Mouse (Mus musculus): ENCODE measurements around the gene Matn4. TPM values are rescaled to one million over a fixed set of nuclear protein-coding genes. Genes with fewer than 3 reads are reported as not detected.

Gene Matn4
- 50.5 and 78.0 TPM in 2 replicates for polyA plus RNA-seq (2016; fragmentation: Nextera tagmentation; extraction: Ambion mirVana)

DNA sequence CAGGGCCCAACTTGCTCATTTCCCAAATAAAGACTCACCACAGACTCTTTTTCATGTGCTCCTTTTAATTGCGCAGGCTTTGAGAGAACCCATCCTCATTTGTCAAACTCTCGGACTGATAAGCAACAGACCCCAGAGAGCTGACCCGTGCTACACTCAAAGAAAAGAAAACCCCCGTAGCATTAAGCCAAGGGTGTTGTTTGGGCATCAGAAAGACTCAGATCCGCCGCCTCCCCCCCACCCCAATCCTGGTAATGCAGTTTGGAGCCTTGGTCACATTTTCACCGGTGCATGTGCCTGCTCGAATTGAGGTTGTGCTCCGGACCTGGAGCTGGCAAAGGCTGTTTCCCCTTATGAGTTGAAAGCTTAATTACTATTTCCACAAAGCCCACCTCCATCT is at the start of gene Matn4:
TSS of gene Matn4 (minus strand) at position 101 of the 400 bp plus-strand sequence.
- H3K9ac ChIP-seq (replicated peaks): peak within 1 kb of the TSS; percentile 57
- peak within 1 kb of the TSS; percentile 72 for H3K4me2 ChIP-seq
- no peaks in the 10 kb centered on the region for H3K36me3 ChIP-seq
- peaks cover 98% of the 10 kb centered on the region for H3K27me3 ChIP-seq
- no peak for ATAC-seq (ENCODE audit: insufficient number of reproducible peaks, insufficient read depth, low FRiP score, low TSS enrichment, low read depth)
- H3K4me3 ChIP-seq (replicated peaks): peak within 1 kb of the TSS; percentile 46
- peaks cover 40% of the 10 kb centered on the region for H3K4me1 ChIP-seq (replicated peaks)
- H3K9me3 ChIP-seq: 0 out of 2 replicates have a peak, but pooled peaks cover 2% of the 10 kb centered on the region
- WGBS: 4% methylated on average over 9 of the region's 9 CpGs
- peak within 1 kb of the TSS; percentile 70 for H3K27ac ChIP-seq

DNA sequence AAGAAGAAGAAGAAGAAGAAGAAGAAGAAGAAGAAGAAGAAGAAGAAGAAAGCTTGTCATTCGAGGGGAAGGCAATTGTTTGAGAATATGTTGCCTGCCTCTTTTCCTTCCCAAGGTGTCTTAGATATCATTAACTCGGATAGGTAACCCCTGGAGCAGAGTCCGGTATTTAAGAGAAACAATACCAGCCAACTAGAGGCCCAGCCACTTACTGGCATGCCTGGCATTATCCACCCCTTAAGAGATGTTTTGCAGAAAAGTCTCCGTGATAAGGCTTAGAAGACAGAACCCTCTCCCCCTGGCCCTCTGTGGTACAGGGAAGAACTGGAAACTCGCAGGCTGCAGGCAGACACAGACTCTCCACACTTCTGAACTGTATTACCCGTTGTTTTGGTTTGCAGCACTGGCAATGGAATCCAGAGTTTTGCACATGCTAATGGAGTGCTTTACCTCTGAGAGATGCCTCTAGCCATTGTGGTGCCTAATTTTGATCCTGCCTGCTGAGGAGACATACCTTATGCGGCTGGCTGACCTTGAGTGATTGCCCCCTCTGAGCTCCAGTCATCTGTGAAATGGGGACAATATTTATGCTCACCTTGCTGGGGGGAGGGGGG is 49.0 kb upstream of the Matn4 start:
- Histone ChIP-seq H3K27ac (no peak overlapping the region), H3K4me1 (replicated peaks) (peaks cover 31% of the 10 kb centered on the region), H3K36me3 (no peaks in the 10 kb centered on the region), H3K9ac (replicated peaks) (no peak overlapping the region), H3K4me2 (no peak overlapping the region), H3K9me3 (no peaks in the 10 kb centered on the region), H3K27me3 (no peaks in the 10 kb centered on the region), H3K4me3 (replicated peaks) (no peak overlapping the region)
- WGBS: 67% methylated on average over 7 of the region's 7 CpGs
- ATAC-seq (ENCODE audit: insufficient number of reproducible peaks, insufficient read depth, low FRiP score, low TSS enrichment, low read depth): no peak

DNA sequence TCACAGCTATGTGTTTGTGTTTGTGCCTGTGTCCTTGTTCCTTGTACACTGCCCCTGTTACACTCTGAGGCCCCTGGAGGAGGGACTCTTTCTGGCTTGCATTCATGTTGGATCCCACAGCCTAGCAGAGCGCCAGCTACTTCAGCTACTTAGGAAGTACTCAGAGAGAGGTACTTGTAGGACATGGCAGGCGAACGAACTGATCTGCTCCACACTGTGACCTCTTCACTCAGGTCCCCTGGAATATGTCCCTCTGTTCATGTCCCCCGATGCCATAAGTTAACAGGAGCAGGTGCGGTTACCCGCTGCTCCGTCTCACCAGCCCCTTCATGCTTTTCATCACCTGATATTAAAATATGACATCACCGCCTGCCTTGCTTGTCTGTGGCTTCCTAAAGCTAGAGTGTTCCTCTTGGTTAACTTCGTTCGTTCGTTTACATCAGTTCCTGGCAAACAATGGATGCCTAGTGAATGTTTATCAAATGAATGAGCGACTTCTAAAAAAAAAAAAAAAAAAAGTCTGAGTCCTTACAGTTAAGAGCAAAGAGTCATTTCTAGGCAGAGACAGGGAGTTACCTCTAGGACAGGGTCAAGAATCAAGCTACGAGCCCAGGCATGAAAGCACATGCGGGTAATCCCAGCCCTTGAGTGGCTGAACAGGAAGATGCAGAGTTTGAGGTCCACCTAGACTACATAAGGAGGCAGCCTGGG is 48.2 kb upstream of the Matn4 start:
- no peak overlapping the region for H3K4me3 ChIP-seq (replicated peaks)
- WGBS: 78% methylated on average over 14 of the region's 14 CpGs
- H3K4me2 ChIP-seq: no peak overlapping the region
- H3K27ac ChIP-seq: no peak overlapping the region
- H3K36me3 ChIP-seq: no peaks in the 10 kb centered on the region
- H3K27me3 ChIP-seq: no peaks in the 10 kb centered on the region
- H3K9ac ChIP-seq (replicated peaks): no peak overlapping the region
- H3K4me1 ChIP-seq (replicated peaks): peaks cover 31% of the 10 kb centered on the region
- no peaks in the 10 kb centered on the region for H3K9me3 ChIP-seq
- ATAC-seq (ENCODE audit: insufficient number of reproducible peaks, insufficient read depth, low FRiP score, low TSS enrichment, low read depth): no peak

DNA sequence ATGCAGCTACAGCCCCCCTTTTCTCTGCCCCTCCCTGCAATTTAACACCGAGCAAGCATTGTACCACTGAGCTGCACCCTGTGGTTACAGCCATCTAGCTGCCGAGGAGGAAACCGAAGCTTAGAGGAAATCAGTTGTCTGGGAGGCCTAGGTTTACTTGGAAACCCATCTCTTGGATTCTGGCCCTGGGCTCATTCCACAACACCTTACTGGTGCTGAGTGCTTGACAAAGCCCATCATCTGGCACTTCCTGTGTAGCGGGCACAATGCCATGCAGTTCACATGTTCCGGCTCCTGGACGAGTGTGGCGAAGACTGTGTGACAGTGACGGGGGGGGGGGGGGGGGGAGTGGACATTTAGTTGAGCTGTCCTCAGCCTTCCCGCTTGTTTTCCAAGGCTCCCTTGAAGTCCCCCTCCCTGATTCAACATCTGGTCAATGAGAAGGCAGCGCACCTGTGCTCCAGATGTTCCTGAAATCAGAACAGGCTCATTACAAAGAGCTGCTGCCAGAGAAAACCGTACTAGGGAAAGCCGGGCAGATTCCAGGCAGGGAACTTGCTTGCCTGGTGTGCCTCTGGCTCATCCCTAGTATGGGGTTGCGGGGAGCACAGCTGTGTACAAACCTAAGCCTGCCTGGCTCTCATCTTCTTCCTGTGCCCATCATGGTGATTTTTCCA is 47.2 kb upstream of the Matn4 start:
- no peaks in the 10 kb centered on the region for H3K9me3 ChIP-seq
- H3K36me3 ChIP-seq: no peaks in the 10 kb centered on the region
- no peak overlapping the region; the same call in 1 of the 2 replicates for H3K9ac ChIP-seq (replicated peaks)
- no peak overlapping the region for H3K4me3 ChIP-seq (replicated peaks)
- peak overlapping the region; percentile 69 for H3K27ac ChIP-seq
- peak; percentile 56; the same call in 1 of the 2 replicates for ATAC-seq (ENCODE audit: insufficient number of reproducible peaks, insufficient read depth, low FRiP score, low TSS enrichment, low read depth)
- H3K4me1 ChIP-seq (replicated peaks): peaks cover 30% of the 10 kb centered on the region
- no peaks in the 10 kb centered on the region for H3K27me3 ChIP-seq
- 15% methylated on average over 12 of the region's 13 CpGs for whole genome bisulfite sequencing
- H3K4me2 ChIP-seq: peak overlapping the region; percentile 23

DNA sequence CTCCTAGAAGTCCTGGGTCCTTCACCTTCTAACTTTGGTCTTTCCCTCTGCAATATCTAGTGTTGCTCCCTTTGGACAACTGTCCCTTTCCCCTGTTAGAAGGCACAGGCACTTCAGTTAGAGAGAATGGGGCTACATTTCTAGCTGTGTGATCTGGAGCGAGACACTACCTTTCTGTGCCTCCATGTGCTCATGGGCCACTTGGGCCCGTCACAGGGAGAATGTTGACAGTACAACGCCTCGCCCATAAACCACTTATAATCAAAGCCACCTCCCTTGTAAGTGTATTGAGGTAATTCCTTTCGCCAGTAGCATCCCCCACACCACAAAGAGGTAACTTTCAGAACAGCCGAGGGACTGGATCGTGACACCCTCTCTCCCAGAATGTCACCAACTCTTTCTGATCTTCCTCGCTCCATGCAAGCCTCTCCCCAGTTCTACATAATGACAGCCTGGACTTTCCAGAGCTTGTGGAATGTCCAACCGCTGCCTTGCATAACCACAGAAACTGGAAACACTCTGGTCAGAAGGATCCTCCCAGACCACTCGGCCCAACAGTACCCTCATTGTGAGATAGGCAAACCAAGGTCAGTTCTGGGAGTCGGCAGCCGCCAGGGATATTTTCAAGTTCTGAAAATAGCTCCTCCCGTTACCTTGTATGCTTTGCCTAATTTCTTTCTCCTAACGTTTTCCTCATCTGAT is 44.5 kb upstream of the Matn4 start:
- no peak overlapping the region for H3K4me2 ChIP-seq
- no peak overlapping the region for H3K27ac ChIP-seq
- H3K4me1 ChIP-seq (replicated peaks): peaks cover 21% of the 10 kb centered on the region
- no peak overlapping the region for H3K9ac ChIP-seq (replicated peaks)
- no peak overlapping the region for H3K4me3 ChIP-seq (replicated peaks)
- no peaks in the 10 kb centered on the region for H3K9me3 ChIP-seq
- H3K36me3 ChIP-seq: no peaks in the 10 kb centered on the region
- no peaks in the 10 kb centered on the region for H3K27me3 ChIP-seq
- 80% methylated on average over 14 of the region's 14 CpGs for WGBS
- ATAC-seq (ENCODE audit: insufficient number of reproducible peaks, insufficient read depth, low FRiP score, low TSS enrichment, low read depth): no peak

DNA sequence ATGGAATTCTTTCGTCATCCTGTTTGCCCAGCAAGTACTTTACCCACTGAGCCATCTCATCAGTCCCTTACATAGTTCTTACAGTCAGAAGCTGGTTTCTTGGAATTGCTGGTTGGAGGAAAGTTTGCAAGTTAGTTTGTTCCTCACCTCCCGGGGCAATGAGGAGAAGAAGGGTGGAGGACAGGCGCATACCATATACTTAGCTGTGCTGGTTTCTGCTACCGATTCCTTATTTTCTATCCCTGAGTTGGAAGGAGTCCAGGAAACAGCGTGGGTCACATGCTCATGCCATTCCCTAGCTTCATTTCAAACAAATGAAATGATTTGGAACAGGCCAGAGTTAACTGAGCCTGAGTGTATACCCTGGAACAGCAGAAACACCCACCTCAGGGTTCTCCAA is 44.0 kb upstream of the Matn4 start:
- 74% methylated on average over 5 of the region's 5 CpGs for WGBS
- peaks cover 21% of the 10 kb centered on the region for H3K4me1 ChIP-seq (replicated peaks)
- no peaks in the 10 kb centered on the region for H3K9me3 ChIP-seq
- H3K27me3 ChIP-seq: peaks cover 1% of the 10 kb centered on the region; the same call in 1 of the 2 replicates
- no peak overlapping the region for H3K4me3 ChIP-seq (replicated peaks)
- H3K27ac ChIP-seq: no peak overlapping the region
- no peak for ATAC-seq (ENCODE audit: insufficient number of reproducible peaks, insufficient read depth, low FRiP score, low TSS enrichment, low read depth)
- H3K36me3 ChIP-seq: no peaks in the 10 kb centered on the region
- H3K4me2 ChIP-seq: no peak overlapping the region
- H3K9ac ChIP-seq (replicated peaks): no peak overlapping the region

DNA sequence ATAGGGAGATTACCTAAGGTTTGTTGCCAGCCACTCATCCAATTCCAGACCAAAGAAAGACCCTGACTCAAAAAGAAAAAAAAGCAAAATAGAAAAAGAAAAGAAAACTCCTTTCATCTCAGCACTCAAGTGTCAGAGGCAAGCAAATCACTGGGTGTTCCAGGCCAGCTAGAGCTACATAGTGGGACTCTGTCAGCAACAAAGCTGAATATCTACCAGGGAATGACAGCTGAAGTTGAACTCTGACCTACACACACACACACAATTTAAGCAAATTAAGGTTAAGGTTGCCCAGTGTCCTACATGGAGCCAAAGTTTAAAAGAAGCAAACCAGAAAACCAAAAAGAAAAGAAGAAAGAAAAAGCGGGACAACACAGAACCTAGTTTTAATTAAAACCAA is 43.2 kb upstream of the Matn4 start:
- peaks cover 3% of the 10 kb centered on the region; the same call in 1 of the 2 replicates for H3K27me3 ChIP-seq
- H3K4me3 ChIP-seq (replicated peaks): no peak overlapping the region
- no peaks in the 10 kb centered on the region for H3K36me3 ChIP-seq
- no peak overlapping the region for H3K27ac ChIP-seq
- H3K4me1 ChIP-seq (replicated peaks): peaks cover 27% of the 10 kb centered on the region
- no peak for ATAC-seq (ENCODE audit: insufficient number of reproducible peaks, insufficient read depth, low FRiP score, low TSS enrichment, low read depth)
- WGBS: 86% methylated on average over 1 of the region's 1 CpGs
- H3K4me2 ChIP-seq: no peak overlapping the region
- no peak overlapping the region for H3K9ac ChIP-seq (replicated peaks)
- H3K9me3 ChIP-seq: no peaks in the 10 kb centered on the region

DNA sequence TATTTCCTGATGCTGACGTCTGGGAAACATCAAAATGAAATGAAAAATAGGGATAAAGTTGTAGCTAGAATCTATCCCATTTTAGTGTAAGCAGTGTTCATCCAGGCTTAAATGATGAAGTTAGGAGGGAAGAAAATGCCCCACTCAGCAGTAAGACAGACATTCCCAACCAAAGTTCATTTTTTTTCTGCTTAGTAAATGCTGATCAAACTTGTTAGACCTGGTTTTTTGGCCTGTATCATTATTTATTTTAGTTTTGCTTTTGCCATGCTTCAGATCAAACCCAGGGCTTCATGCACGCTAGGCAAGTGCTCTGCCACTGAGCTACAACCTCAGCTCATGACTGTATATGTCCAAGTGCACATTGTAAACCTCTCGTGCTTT is 41.1 kb upstream of the Matn4 start:
- Histone ChIP-seq H3K9me3 (no peaks in the 10 kb centered on the region), H3K9ac (replicated peaks) (no peak overlapping the region), H3K27me3 (peaks cover 15% of the 10 kb centered on the region), H3K4me1 (replicated peaks) (peaks cover 20% of the 10 kb centered on the region), H3K36me3 (no peaks in the 10 kb centered on the region), H3K4me3 (replicated peaks) (no peak overlapping the region), H3K27ac (no peak overlapping the region), H3K4me2 (no peak overlapping the region)
- 75% methylated on average over 3 of the region's 3 CpGs for WGBS
- no peak for ATAC-seq (ENCODE audit: insufficient number of reproducible peaks, insufficient read depth, low FRiP score, low TSS enrichment, low read depth)

DNA sequence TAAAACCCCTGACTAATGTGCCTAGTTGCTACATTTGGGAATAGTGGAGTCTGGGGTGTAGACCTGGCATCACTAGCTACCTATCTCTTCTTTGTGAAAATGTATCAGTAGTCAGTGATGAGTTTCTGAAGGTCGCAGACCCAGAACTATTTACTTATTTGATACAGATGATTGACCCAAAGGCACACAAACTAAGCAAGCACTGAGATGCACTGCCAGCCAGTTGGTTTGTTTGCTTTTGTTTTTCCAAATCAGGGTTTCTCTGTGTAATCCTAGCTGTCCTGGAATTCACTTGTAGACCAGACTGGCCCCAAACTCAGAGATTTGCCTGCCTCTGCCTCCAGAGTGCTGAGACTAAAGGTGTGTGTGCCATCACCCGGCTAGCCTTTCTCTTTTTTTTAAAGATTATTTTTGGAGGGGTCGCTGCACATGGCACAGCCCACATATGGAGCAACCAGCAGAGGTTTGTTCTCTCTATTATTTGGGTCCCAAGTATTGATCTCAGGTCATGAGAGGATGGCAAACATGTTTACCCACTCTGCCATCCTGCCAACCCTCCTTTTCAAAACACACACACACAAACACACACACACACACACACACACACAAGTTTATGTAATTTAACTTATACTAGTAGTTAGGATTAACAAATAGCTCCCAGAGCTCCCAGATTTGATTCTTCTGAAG is 40.6 kb upstream of the Matn4 start:
- WGBS: 90% methylated on average over 3 of the region's 3 CpGs
- Histone ChIP-seq H3K27me3 (peaks cover 17% of the 10 kb centered on the region), H3K4me3 (replicated peaks) (no peak overlapping the region), H3K36me3 (no peaks in the 10 kb centered on the region), H3K9me3 (no peaks in the 10 kb centered on the region), H3K27ac (no peak overlapping the region), H3K4me2 (no peak overlapping the region), H3K9ac (replicated peaks) (no peak overlapping the region), H3K4me1 (replicated peaks) (peaks cover 26% of the 10 kb centered on the region)
- no peak for ATAC-seq (ENCODE audit: insufficient number of reproducible peaks, insufficient read depth, low FRiP score, low TSS enrichment, low read depth)

DNA sequence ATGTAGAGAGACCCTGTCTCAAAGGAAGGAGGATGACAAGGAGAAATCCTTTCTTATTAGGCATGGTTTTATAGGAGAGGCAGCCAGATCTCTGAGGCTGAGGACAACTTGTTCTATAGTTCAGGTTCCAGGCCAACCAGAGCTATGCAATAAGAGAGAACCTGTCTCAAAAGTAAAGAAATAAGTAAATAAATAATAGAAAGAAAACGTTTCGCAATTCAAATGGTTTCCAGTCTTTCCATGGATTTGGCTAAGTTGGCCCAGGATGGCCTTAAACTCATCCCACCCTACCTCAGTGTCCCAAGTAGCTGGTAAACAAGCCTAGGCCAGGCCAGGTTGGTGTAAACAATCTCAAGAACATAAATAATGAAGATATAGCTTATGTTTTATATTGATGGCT is 39.7 kb upstream of the Matn4 start:
- ATAC-seq (ENCODE audit: insufficient number of reproducible peaks, insufficient read depth, low FRiP score, low TSS enrichment, low read depth): no peak
- H3K27ac ChIP-seq: no peak overlapping the region
- no peak overlapping the region for H3K4me2 ChIP-seq
- no peaks in the 10 kb centered on the region for H3K9me3 ChIP-seq
- peaks cover 30% of the 10 kb centered on the region for H3K4me1 ChIP-seq (replicated peaks)
- no peaks in the 10 kb centered on the region for H3K36me3 ChIP-seq
- no peak overlapping the region for H3K4me3 ChIP-seq (replicated peaks)
- H3K27me3 ChIP-seq: peaks cover 17% of the 10 kb centered on the region
- 78% methylated on average over 2 of the region's 2 CpGs for WGBS
- no peak overlapping the region for H3K9ac ChIP-seq (replicated peaks)

All from limb, embryonic 12.5 days (tissue).